Mouse (Mus musculus) lung, postnatal 0 days (tissue): ENCODE measurements around the gene Alkbh2. TPM values are rescaled to one million over a fixed set of nuclear protein-coding genes. Genes with fewer than 3 reads are reported as not detected.
A peak's percentile ranks its signal among the peaks of the same experiment; 100 is the strongest.

ENCODE experiments used
- ATAC-seq: fragments of 200-750 bp; cut with Nextera tagmentation; 2 replicates; pipeline ENCODE4 v1.8.0; 2017; ENCODE audit warnings: moderate library complexity
- DNase-seq: peaks from one replicate; pipeline ENCODE4 v3.0.0-alpha.2; 2016; ENCODE audit warnings: low spot score
- H3K27ac ChIP-seq: fragments of 300-500 bp; sonication (generic); 2 replicates; pipeline ENCODE4 v1.5.1; 2014; ENCODE audit warnings: antibody characterized with exemption, mild to moderate bottlenecking, low read length, mixed read lengths
- H3K27me3 ChIP-seq: fragments of 300-500 bp; sonication (generic); replicated peaks from 2 replicates; pipeline ENCODE4 v1.6.1; 2014; ENCODE audit warnings: low read length, mixed read lengths; ENCODE audit not compliant: insufficient read depth
- H3K36me3 ChIP-seq: fragments of 300-500 bp; sonication (generic); 2 replicates; pipeline ENCODE4 v1.6.1; 2014; ENCODE audit warnings: low read length, mixed read lengths; ENCODE audit not compliant: insufficient read depth
- H3K4me1 ChIP-seq: fragments of 300-500 bp; sonication (generic); 2 replicates; pipeline ENCODE4 v1.6.1; 2014; ENCODE audit warnings: antibody characterized with exemption, low read depth, low read length, mixed read lengths; ENCODE audit not compliant: insufficient read depth
- H3K4me2 ChIP-seq: fragments of 300-500 bp; sonication (generic); replicated peaks from 2 replicates; pipeline ENCODE4 v1.6.1; 2014; ENCODE audit warnings: low read depth, mild to moderate bottlenecking, low read length, moderate library complexity, mixed read lengths
- H3K4me3 ChIP-seq: fragments of 300-500 bp; sonication (generic); 2 replicates; pipeline ENCODE4 v1.5.1; 2014; ENCODE audit warnings: low read depth, low read length
- H3K9ac ChIP-seq: fragments of 300-500 bp; sonication (generic); replicated peaks from 2 replicates; pipeline ENCODE4 v1.6.1; 2014; ENCODE audit warnings: low read depth, mild to moderate bottlenecking
- H3K9me3 ChIP-seq: fragments of 300-500 bp; sonication (generic); 2 replicates; pipeline ENCODE4 v1.6.1; 2016; ENCODE audit warnings: low read length, mixed read lengths
- CTCF ChIP-seq: IDR thresholded peaks from 2 replicates; pipeline ENCODE4 v1.5.1; 2016; ENCODE audit warnings: antibody characterized with exemption, mild to moderate bottlenecking
- EP300 ChIP-seq: IDR thresholded peaks from 2 replicates; pipeline ENCODE4 v1.6.1; 2016; ENCODE audit warnings: antibody characterized with exemption, mild to moderate bottlenecking, control low read depth
- WGBS: fragments of 180-500 bp; shearing (Covaris S2); extraction: QIAGEN DNeasy Blood & Tissue Kit; methylation state at CpG from one replicate; pipeline ENCODE4 v1.1.7; 2014; 5-methylcytosine and 5-hydroxymethylcytosine counted together
- polyA plus RNA-seq: library from polyadenylated mRNA; unstranded; fragments of >200 nt; fragmentation: Nextera tagmentation; extraction: Ambion mirVana; gene quantifications from 2 replicates; pipeline ENCODE4 v1.2.1, GENCODE M21; 2015

The Alkbh2 gene
- polyA plus RNA-seq, 1 experiment from 2014 or later = 4.1 TPM

GRCm38 (mm10) chr5:114173458-114173857, 45.4 kb upstream of the Alkbh2 start:
- TF ChIP-seq EP300 = no peak
- peak; percentile 31; the same call in 1 of the 2 replicates for TF ChIP-seq CTCF
- Histone ChIP-seq H3K9ac (no peak overlapping the region), H3K4me1 (no peaks in the 10 kb centered on the region; the same call in 1 of the 2 replicates), H3K27ac (no peak overlapping the region), H3K36me3 (no peaks in the 10 kb centered on the region), H3K9me3 (no peaks in the 10 kb centered on the region), H3K27me3 (no peaks in the 10 kb centered on the region), H3K4me3 (no peak overlapping the region), H3K4me2 (no peak overlapping the region)
- 64% methylated on average over 7 of the region's 7 CpGs for WGBS
- no peak for ATAC-seq
- DNase-seq = no peak

GRCm38 (mm10) chr5:114172936-114173335, 44.9 kb upstream of the Alkbh2 start:
- Histone ChIP-seq H3K27ac (no peak overlapping the region), H3K27me3 (no peaks in the 10 kb centered on the region), H3K9ac (no peak overlapping the region), H3K9me3 (no peaks in the 10 kb centered on the region), H3K4me3 (no peak overlapping the region), H3K4me1 (no peaks in the 10 kb centered on the region; the same call in 1 of the 2 replicates), H3K4me2 (no peak overlapping the region), H3K36me3 (no peaks in the 10 kb centered on the region)
- TF ChIP-seq EP300 (no peak), CTCF (no peak)
- WGBS = 83% methylated on average over 3 of the region's 3 CpGs
- ATAC-seq = no peak
- DNase-seq = no peak

GRCm38 (mm10) chr5:114170345-114170744, 42.3 kb upstream of the Alkbh2 start:
- Histone ChIP-seq H3K9ac (no peak overlapping the region), H3K36me3 (no peaks in the 10 kb centered on the region), H3K4me2 (no peak overlapping the region), H3K4me1 (no peaks in the 10 kb centered on the region), H3K27ac (no peak overlapping the region), H3K27me3 (no peaks in the 10 kb centered on the region), H3K9me3 (no peaks in the 10 kb centered on the region), H3K4me3 (no peak overlapping the region)
- DNase-seq = no peak
- no peak for ATAC-seq
- TF ChIP-seq EP300 (no peak), CTCF (no peak)
- 71% methylated on average over 7 of the region's 7 CpGs for WGBS

- H3K9ac ChIP-seq = no peak overlapping the region
- no peak overlapping the region for H3K27ac ChIP-seq
- WGBS = 54% methylated on average over 6 of the region's 6 CpGs
- H3K4me1 ChIP-seq = no peaks in the 10 kb centered on the region
- TF ChIP-seq CTCF = no peak
- TF ChIP-seq EP300 = no peak
- H3K36me3 ChIP-seq = no peaks in the 10 kb centered on the region
- H3K27me3 ChIP-seq = no peaks in the 10 kb centered on the region
- DNase-seq = no peak
- no peak for ATAC-seq
- H3K4me3 ChIP-seq = no peak overlapping the region
- no peak overlapping the region for H3K4me2 ChIP-seq
- H3K9me3 ChIP-seq = no peaks in the 10 kb centered on the region
These were observed 35.2 kb upstream of the Alkbh2 start for GRCm38 (mm10) chr5:114163117-114163696.

- ATAC-seq = no peak
- no peak overlapping the region for H3K4me3 ChIP-seq
- no peaks in the 10 kb centered on the region for H3K4me1 ChIP-seq
- H3K27me3 ChIP-seq = no peaks in the 10 kb centered on the region
- H3K4me2 ChIP-seq = no peak overlapping the region
- WGBS = 46% methylated on average over 12 of the region's 12 CpGs
- peak; percentile 40 for DNase-seq
- no peaks in the 10 kb centered on the region for H3K36me3 ChIP-seq
- H3K9ac ChIP-seq = no peak overlapping the region
- no peak overlapping the region for H3K27ac ChIP-seq
- no peaks in the 10 kb centered on the region for H3K9me3 ChIP-seq
- TF ChIP-seq CTCF (peak; percentile 41), EP300 (no peak)
These were observed 34.2 kb upstream of the Alkbh2 start for GRCm38 (mm10) chr5:114162106-114162815.

GRCm38 (mm10) chr5:114161424-114161823, 33.4 kb upstream of the Alkbh2 start:
- no peak for ATAC-seq
- no peak for DNase-seq
- Histone ChIP-seq H3K27ac (no peak overlapping the region), H3K9me3 (no peaks in the 10 kb centered on the region), H3K4me1 (no peaks in the 10 kb centered on the region), H3K36me3 (no peaks in the 10 kb centered on the region), H3K9ac (no peak overlapping the region), H3K4me3 (no peak overlapping the region), H3K27me3 (no peaks in the 10 kb centered on the region), H3K4me2 (no peak overlapping the region)
- 77% methylated on average over 6 of the region's 6 CpGs for WGBS
- TF ChIP-seq EP300 = no peak
